Mouse (Mus musculus) adrenal gland (tissue): ENCODE data around the gene Ccdc8.

Experiments
- intact Hi-C: fragments of 180-260 bp; cut with DNase I; formaldehyde crosslinking; loops from one replicate; pipeline ENCODE4 v1.15.1; 2025

Gene Ccdc8

DNA sequence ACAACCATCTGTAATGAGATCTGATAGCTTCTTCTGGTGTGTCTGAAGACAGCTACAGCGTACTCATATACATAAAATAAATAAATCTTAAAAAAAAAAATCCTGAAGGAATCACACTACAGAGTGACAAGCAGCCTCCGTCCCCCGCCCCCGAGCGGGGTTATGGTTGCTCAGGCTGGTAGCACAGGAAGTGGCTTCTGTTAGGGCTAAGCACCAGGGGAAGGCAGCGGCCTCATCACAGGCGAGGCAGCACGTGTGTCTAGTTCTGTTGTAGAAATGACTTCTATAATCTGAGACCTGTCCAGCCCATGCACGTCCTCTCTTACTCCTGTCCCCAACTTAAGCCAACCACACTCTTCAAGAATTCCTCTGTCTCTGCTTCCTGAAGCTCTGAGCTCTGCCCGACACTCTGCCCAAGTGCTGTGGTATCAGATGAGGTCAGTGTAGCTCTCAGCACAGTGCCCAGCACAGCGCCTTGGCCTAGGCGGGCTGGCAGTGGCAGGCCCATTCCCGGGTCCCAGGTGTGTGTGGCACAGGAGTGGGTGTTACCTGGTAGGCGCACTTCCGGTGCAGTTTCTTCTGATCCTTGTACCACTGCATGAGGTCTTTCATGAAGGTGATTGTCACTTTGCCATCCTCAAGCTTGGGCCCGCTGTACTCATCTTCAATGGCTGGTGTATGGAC is 17.0 kb downstream of the Ccdc8 start:
- intact Hi-C loops: no loop called here

DNA sequence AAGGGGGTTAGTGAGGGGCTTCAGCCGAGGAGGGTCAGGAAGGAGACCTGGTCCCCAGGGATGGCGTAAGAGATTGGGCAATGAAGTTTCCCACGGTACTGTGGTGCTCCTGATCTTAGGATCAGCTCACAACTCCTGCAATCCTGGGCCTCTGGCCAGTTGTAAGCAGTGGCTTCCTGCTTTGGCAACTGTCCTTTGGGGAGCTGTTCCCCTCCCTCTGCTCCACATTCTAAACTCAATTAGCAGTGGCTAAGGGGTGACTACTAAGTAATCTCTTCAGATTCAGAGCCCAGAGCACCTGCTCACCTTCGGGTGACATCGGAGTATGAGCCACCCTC is 17.5 kb downstream of the Ccdc8 start:
- intact Hi-C loops: no loop called here

DNA sequence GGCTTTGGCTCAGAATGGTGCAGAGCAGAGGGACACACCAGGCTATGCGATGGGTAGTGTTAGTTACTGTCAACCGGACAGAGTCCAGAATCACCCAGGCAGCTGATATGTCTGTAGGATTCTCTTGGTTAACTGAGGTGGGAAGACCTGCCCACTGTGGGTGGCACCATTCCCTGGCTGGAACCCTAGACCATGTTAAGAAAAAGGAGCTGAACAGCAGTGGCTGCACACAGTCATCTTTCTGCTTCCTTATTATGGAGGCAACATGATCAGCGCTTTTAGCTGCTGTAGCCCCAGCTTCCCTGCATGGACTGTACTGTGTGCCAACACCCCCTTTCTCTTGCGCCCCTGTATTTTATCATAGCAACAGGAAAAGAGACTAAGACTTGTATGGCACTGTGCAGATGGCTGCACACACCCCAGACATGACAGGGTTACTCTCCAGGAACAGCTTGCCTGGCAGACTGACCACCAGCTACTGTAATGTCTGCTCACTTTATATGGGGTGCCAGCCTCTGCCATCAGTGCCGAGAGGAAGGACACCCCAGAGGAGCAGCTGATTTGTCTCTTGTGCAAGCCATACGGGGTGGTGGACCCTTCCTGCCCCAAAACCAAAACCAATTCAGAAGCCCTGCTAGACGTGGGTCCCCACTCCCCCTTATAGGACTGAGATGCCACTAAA is 19.5 kb downstream of the Ccdc8 start:
- intact Hi-C loops: no loop called here

DNA sequence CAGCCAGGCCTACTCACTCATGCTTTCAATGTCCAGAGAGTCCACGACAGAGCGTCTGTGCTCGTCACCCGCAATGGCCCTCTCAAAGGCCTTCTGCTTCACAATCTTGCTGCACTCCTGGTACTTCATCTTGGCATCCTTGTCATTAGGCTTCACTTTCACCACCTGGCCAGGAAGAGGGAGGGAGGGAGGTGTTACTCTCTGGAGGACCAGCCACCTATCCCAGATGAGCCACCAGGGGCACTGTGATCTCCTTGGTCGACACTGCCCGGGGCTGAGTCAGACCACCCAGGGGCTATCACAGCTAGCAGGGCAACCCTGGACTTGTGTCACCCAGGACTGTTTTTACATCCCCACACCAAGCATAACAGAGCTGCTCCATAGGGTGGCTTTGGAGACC is 22.9 kb downstream of the Ccdc8 start:
- intact Hi-C loops: no loop called here

- intact Hi-C loops: no loop called here
Measured at GRCm38 (mm10) chr7:17017036-17017435, 24.5 kb downstream of the Ccdc8 start.

DNA sequence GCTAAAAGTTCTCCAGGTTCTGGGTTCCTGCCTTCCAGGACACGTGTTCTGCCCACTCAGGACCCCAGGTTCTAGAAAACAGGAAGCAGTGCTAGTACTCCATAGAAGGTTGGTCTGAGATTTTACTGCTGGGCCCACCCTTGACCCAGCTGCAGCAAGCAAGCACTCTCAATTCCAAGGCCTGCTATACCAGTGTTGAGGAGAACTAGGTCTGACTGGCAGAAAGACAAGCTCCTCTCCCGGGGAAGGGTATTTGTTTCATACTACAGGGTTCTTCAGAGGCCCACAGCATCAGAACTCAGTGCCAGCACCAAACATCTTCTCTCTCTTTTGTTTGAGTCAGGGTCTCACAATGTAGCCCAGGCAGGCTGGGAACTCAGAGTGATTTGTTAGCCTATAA is 25.4 kb downstream of the Ccdc8 start:
- intact Hi-C loops: no loop called here

DNA sequence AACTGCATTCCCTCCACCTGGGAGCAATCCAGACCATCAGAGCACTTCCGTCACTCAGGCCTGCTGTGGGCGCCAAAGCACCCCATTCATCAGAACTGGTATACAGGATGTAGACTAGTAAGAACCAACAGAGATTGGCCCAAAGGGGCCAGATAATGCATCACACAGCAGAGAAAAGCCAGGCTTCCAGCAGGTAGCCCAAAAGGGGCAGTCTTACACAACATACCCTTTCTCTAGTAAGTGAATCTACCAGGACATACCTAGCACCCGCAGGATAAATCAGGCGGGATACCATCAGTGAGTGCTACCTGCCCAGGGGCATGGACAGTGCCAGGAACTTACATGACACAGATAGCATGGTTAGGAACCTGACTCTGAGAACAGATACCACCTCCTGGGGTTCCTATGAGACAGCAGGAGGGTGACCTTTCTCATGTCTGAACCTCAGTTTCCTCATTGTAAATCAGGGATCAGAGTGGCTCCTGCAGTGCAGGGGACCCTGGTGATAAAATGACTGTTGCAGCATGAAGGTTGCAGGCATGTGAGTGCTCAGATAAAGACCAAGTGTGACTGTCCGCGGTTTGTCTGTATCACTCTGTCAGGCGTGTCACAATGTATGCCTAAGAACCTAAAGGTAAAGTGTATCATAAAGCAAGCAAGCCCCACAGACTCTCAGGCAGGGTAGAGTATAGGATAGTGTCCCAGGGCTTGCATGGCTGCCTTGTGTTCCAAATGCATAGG is 27.1 kb downstream of the Ccdc8 start:
- intact Hi-C loops: no loop called here

- intact Hi-C loops: no loop called here
Measured at GRCm38 (mm10) chr7:17022176-17022575, 29.7 kb downstream of the Ccdc8 start.

- intact Hi-C loops: no loop called here
Measured at GRCm38 (mm10) chr7:17023701-17024100, 31.2 kb downstream of the Ccdc8 start.

GRCm38 (mm10) chr7:17024141-17024540 is 31.6 kb downstream of the Ccdc8 start:
- intact Hi-C loops: no loop called here

DNA sequence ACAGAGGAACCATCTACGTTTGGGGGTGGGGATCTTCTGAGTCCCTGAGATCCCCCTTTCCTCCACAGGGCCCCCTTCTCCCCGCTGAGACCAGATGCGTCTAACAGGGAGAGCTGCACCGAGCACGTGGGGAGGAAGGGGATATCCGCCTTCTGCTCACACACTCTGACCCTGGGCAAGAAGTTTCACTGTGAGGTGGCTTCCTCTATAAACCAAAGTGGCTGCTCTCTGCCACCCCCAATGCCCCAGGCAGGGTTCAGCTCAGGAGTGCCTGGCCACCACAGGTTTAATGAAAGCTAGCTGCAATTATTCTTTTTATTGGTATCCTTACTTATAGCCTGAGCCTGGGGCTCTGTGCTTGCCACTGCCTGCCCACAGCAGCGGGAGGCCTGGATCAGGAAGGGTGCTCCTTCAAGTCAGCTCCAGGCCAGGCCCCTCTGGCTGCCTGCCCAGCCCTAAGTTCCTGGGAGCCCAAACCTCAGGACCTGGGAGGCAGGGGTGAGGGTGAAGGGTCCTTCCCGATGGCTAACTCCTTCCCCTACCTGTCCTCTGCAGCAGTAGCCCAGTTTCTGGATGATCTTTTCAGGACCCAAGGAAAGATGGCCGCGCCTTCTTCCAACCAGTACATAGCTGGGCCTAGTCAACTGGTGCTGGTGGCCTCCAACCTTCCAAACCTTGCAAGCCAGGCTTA is 32.5 kb downstream of the Ccdc8 start:
- intact Hi-C loops: no loop called here

DNA sequence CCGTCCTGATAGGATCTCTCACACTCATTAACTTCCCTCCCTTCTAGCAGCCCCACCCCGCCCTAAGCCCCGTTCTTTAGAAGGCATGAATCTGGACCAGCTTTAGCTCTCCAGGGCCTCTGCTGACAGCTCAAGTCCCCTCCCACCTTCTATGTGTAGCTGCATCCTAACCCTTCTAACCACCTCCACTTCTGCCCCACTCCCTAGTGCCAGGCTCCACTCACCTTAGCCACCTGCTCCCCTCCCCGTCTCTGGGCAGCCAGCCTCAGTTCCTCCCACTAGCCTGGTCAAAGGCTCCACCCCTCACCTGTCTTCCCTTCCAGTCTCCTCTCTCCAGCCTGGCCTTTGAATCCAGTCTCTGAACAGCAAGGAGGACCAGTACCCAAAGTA is 33.0 kb downstream of the Ccdc8 start:
- intact Hi-C loops: no loop called here

GRCm38 (mm10) chr7:17025896-17026622 is 33.6 kb downstream of the Ccdc8 start:
- intact Hi-C loops: no loop called here

DNA sequence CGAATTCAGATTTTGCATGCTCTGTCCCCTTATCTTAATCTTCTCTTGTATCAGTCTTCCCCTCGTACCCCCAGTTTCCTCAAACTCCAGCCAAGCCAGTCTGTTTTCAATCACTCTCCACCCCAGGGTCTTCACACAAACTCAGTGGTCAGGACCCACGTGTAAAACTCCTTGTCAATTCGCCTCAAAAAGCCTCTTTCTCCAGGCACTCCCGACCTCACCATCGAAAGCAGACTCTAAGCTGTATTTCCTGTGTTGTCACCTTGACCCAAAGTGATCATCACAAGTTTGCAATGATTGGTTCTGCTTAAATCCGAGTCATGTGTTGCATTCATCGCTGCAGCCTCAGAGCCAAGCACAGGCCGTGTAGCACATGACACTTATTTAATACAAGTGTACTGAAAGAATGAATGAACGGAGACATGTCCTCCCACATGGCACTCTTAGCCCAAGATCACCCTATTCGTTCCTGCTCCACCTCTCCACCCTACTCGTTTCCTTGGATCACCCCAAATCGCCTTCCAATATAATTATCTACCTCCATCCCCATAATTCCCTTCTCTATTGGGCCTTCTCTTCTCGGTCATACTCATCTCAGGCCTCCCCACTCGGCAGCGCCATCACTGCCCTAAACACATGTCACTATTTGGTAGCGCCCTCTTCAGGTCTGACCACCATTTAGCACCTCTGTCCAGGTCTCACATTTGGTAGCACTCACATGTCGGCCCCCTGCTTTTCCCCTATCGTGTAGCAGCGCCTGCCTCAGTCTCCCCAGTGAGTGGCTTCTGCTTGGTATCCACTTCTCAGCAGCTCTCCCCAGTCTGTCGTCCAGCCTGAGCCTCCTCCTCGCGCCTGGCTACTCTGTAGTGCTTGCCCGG is 34.4 kb downstream of the Ccdc8 start:
- intact Hi-C loops: no loop called here

- intact Hi-C loops: no loop called here
Measured at GRCm38 (mm10) chr7:17027588-17028343, 35.3 kb downstream of the Ccdc8 start, which contains the start of gene Ppp5c. Ppp5c (minus strand) TSS chr7:17027924.

DNA sequence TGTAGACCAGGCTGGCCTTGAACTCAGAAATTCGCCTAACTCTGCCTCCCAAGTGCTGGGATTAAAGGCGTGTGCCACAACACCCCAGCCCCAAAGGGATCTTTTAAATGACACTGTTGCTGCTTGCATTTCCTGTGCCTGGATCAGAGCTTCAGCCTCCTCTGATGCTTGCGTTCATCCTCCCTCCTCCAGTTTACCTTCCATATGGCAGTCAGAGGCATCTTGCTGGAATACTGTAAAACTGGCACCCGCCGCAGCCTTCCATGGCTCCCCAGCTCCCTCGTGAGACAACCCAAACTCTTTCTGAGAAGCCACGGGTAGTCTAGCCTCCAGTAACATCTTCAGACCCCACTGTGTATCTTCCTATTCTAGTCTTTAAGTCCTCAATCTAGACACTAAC is 36.4 kb downstream of the Ccdc8 start:
- intact Hi-C loops: no loop called here

DNA sequence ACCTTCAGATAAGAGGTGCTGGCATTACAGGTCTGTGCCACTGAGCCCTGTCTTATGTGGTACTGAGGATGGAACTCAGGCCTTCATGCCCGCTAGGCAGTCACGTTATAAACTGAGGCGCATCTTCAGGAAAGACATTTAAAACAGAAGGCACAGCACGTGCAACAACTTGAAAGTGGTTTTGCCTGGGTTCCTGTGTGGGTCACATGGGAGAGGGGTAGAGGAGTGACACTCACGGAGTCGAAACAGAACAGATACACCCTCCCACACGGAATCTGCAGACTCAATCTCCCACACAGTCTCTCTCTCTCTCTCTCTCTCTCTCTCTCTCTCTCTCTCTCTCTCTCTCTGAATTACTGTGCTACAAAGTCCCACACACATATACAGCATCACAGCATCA is 37.7 kb downstream of the Ccdc8 start:
- intact Hi-C loops: no loop called here

- intact Hi-C loops: no loop called here
Measured at GRCm38 (mm10) chr7:17038018-17038695, 45.6 kb downstream of the Ccdc8 start.

- intact Hi-C loops: no loop called here
Measured at GRCm38 (mm10) chr7:17039373-17039772, 46.9 kb downstream of the Ccdc8 start.
